Mouse (Mus musculus): Measurements from ENCODE around the gene Ndufaf4.

GRCm38 (mm10) chr4:24942728-24943424 lies 45.0 kb downstream of the Ndufaf4 start:
- TF ChIP-seq CTCF (IDR thresholded peaks at IDR 0.05; ENCODE audit: borderline replicate concordance, insufficient read depth, low read depth, low read length), result no peak
- TF ChIP-seq POLR2A (IDR thresholded peaks at IDR 0.05; ENCODE audit: borderline replicate concordance, insufficient read depth, low read length), result no peak

All from cerebellum, adult 2 months (tissue).